Mouse (Mus musculus) thymus, postnatal 36 days (tissue): ENCODE data around the gene Irf3.
"Not testable (repeated sequence)": the region's sequence is repeated elsewhere in the genome, so short reads cannot be mapped to it uniquely, and the experiment has no call there.

Experiments used
- DNase-seq, 2 experiments: peaks; one replicate each; pipeline ENCODE4 v3.0.0; 2022; ENCODE audit warnings: mixed read lengths in 2 of 2

The Irf3 gene

GRCm38 (mm10) chr7:45008411-45008810, 11.0 kb downstream of the Irf3 start:
- DNase-seq: no peak

- DNase-seq: no peak
These were observed 14.6 kb downstream of the Irf3 start for GRCm38 (mm10) chr7:45012011-45012410.

- no peak for DNase-seq
These were observed 15.4 kb downstream of the Irf3 start for GRCm38 (mm10) chr7:45012824-45013223.

- no peak for DNase-seq
These were observed 16.1 kb downstream of the Irf3 start for GRCm38 (mm10) chr7:45013366-45014095.

GRCm38 (mm10) chr7:45014096-45014451, 16.6 kb downstream of the Irf3 start:
- no peak for DNase-seq

GRCm38 (mm10) chr7:45015344-45015956, 18.0 kb downstream of the Irf3 start:
- no peak for DNase-seq

GRCm38 (mm10) chr7:45015957-45016612, 18.6 kb downstream of the Irf3 start, which contains the start of gene Scaf1:
Scaf1 (minus strand) TSS chr7:45016363.
- peak; percentile 98 to 100 for DNase-seq

GRCm38 (mm10) chr7:45016761-45017160, 19.3 kb downstream of the Irf3 start:
- no peak for DNase-seq

- peak; percentile 76 to 84 for DNase-seq
These were observed 20.0 kb downstream of the Irf3 start, which contains the start of gene Rras for GRCm38 (mm10) chr7:45017242-45018061. Rras (plus strand) TSS chr7:45017961.

GRCm38 (mm10) chr7:45019031-45019571, 21.7 kb downstream of the Irf3 start:
- no peak for DNase-seq

GRCm38 (mm10) chr7:45020225-45020624, 22.8 kb downstream of the Irf3 start:
- no peak for DNase-seq

GRCm38 (mm10) chr7:45023711-45024110, 26.3 kb downstream of the Irf3 start:
- not testable (repeated sequence) for DNase-seq

- DNase-seq: no peak
These were observed 27.1 kb downstream of the Irf3 start for GRCm38 (mm10) chr7:45024281-45025248.

GRCm38 (mm10) chr7:45025601-45026220, 28.3 kb downstream of the Irf3 start:
- DNase-seq: no peak

GRCm38 (mm10) chr7:45026256-45026655, 28.8 kb downstream of the Irf3 start:
- no peak for DNase-seq

GRCm38 (mm10) chr7:45027761-45028160, 30.3 kb downstream of the Irf3 start:
- no peak for DNase-seq

- DNase-seq: no peak
These were observed 30.9 kb downstream of the Irf3 start for GRCm38 (mm10) chr7:45028351-45028750.

- DNase-seq: no peak
These were observed 32.5 kb downstream of the Irf3 start for GRCm38 (mm10) chr7:45029995-45030394.

- no peak for DNase-seq
These were observed 33.4 kb downstream of the Irf3 start for GRCm38 (mm10) chr7:45030857-45031256.

- no peak for DNase-seq
These were observed 36.4 kb downstream of the Irf3 start for GRCm38 (mm10) chr7:45033722-45034359.
